Mouse (Mus musculus): ENCODE data around the gene Brpf3. TPM values are rescaled to one million over a fixed set of nuclear protein-coding genes. Genes with fewer than 3 reads are reported as not detected.

Gene Brpf3
- polyA plus RNA-seq, 1 experiment, result 47.5 TPM

GRCm38 (mm10) chr17:28775161-28775560, 25.7 kb upstream of the Brpf3 start:
- DNase-seq (ENCODE audit: low read depth), result no peak
- TF ChIP-seq CTCF (IDR thresholded peaks at IDR 0.05; ENCODE audit: borderline replicate concordance, extremely low read depth, insufficient read depth, insufficient read length) (no peak), POLR2A (IDR thresholded peaks at IDR 0.05; ENCODE audit: borderline replicate concordance, extremely low read depth, insufficient read depth, insufficient read length, poor library complexity, severe bottlenecking) (no peak)

GRCm38 (mm10) chr17:28776817-28777216, 24.1 kb upstream of the Brpf3 start:
- TF ChIP-seq POLR2A (IDR thresholded peaks at IDR 0.05; ENCODE audit: borderline replicate concordance, extremely low read depth, insufficient read depth, insufficient read length, poor library complexity, severe bottlenecking) (no peak), CTCF (IDR thresholded peaks at IDR 0.05; ENCODE audit: borderline replicate concordance, extremely low read depth, insufficient read depth, insufficient read length) (no peak)
- DNase-seq (ENCODE audit: low read depth), result no peak

DNA sequence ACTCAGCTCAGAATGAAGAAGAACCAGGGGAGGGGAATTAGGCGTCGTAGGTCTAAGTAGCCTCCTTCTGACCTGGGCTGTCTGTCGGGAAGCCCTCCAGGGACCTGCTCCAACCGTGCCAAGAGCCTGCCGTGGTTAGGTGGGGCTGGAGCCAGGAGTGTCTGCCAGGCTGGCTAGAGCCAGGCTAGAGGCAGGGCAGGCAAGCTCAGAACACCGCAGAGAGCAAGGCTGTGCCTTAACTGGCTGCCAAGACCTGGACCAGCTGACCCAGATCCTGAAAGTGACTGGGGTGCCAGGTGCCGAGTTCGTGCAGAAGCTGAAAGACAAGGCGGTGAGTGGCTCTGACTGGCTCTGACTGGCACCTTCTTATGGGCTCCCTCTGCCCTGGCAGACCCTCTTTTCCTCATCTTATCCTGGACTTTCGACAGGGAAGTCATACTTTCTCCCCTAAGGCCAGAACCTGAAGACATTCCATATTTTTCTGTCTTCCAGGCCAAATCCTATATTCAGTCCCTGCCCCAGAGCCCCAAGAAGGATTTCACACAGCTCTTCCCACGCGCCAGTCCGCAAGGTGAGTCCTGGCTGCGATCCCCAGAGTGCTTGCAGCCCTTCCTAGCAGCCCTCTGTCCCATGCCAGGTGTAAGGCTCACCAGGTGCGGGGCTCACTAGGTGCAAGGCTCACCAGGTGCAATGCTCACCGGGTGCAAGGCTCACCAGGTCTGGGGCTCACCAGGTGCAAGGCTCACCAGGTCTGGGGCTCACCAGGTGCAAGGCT, 23.5 kb upstream of the Brpf3 start:
- no peak for TF ChIP-seq CTCF (IDR thresholded peaks at IDR 0.05; ENCODE audit: borderline replicate concordance, extremely low read depth, insufficient read depth, insufficient read length)
- TF ChIP-seq POLR2A (IDR thresholded peaks at IDR 0.05; ENCODE audit: borderline replicate concordance, extremely low read depth, insufficient read depth, insufficient read length, poor library complexity, severe bottlenecking), result no peak

GRCm38 (mm10) chr17:28779735-28780134, 21.2 kb upstream of the Brpf3 start:
- DNase-seq (ENCODE audit: low read depth), result no peak
- TF ChIP-seq CTCF (IDR thresholded peaks at IDR 0.05; ENCODE audit: borderline replicate concordance, extremely low read depth, insufficient read depth, insufficient read length), result no peak
- TF ChIP-seq POLR2A (IDR thresholded peaks at IDR 0.05; ENCODE audit: borderline replicate concordance, extremely low read depth, insufficient read depth, insufficient read length, poor library complexity, severe bottlenecking), result no peak

More for the DNA sequence above, 23.5 kb upstream of the Brpf3 start:
- DNase-seq (ENCODE audit: low read depth), result peak; percentile 16

DNA sequence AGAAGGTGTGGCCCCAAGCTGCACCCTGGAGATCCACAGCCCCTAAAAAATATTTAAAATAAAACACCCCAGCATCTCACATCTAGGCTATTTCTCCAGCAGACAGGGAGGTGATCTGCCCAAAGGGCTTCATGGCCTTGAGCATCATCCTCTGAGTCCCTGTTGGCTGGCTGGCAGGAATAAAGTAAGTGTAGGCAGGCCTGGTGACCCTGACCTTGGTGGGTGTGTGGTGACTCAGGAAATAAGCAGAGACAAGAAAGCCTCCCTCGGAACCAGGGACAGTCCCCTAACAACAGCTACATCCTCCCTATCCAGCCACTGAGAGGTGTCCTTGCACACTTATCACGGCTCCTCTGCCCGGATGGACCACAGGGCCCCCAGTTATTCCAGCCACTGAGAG, 20.1 kb upstream of the Brpf3 start:
- TF ChIP-seq CTCF (IDR thresholded peaks at IDR 0.05; ENCODE audit: borderline replicate concordance, extremely low read depth, insufficient read depth, insufficient read length), result no peak
- no peak for DNase-seq (ENCODE audit: low read depth)

- DNase-seq (ENCODE audit: low read depth), result no peak
- no peak for TF ChIP-seq CTCF (IDR thresholded peaks at IDR 0.05; ENCODE audit: borderline replicate concordance, extremely low read depth, insufficient read depth, insufficient read length)
- TF ChIP-seq POLR2A (IDR thresholded peaks at IDR 0.05; ENCODE audit: borderline replicate concordance, extremely low read depth, insufficient read depth, insufficient read length, poor library complexity, severe bottlenecking), result no peak
Measured at GRCm38 (mm10) chr17:28781290-28782045, 19.4 kb upstream of the Brpf3 start.

DNA sequence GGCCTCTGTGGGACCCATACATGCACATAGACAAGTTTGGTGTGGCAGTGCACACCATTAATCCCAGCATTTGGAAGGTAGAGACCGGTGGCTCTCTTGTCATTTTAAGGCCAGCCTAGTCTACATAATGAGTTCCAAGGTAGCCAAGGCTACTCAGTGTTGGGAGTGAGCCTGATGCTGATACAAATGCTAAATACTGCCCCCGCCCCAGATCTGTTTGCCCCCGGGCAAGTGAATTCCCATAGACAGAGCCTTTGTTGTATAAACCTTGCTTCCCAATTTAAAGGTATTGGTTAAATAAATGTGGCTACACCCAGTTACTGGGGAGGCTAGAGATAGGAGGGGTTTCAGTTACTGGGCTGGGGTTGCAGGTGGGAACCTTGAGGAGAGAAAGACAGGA, 15.9 kb upstream of the Brpf3 start:
- no peak for DNase-seq (ENCODE audit: low read depth)
- no peak for TF ChIP-seq POLR2A (IDR thresholded peaks at IDR 0.05; ENCODE audit: borderline replicate concordance, extremely low read depth, insufficient read depth, insufficient read length, poor library complexity, severe bottlenecking)
- TF ChIP-seq CTCF (IDR thresholded peaks at IDR 0.05; ENCODE audit: borderline replicate concordance, extremely low read depth, insufficient read depth, insufficient read length), result no peak

GRCm38 (mm10) chr17:28787507-28787906, 13.4 kb upstream of the Brpf3 start:
- TF ChIP-seq POLR2A (IDR thresholded peaks at IDR 0.05; ENCODE audit: borderline replicate concordance, extremely low read depth, insufficient read depth, insufficient read length, poor library complexity, severe bottlenecking), result no peak
- no peak for TF ChIP-seq CTCF (IDR thresholded peaks at IDR 0.05; ENCODE audit: borderline replicate concordance, extremely low read depth, insufficient read depth, insufficient read length)
- DNase-seq (ENCODE audit: low read depth), result no peak

GRCm38 (mm10) chr17:28797031-28797430, 3.9 kb upstream of the Brpf3 start:
- TF ChIP-seq POLR2A (IDR thresholded peaks at IDR 0.05; ENCODE audit: borderline replicate concordance, extremely low read depth, insufficient read depth, insufficient read length, poor library complexity, severe bottlenecking), result no peak
- no peak for TF ChIP-seq CTCF (IDR thresholded peaks at IDR 0.05; ENCODE audit: borderline replicate concordance, extremely low read depth, insufficient read depth, insufficient read length)
- no peak for DNase-seq (ENCODE audit: low read depth)

DNA sequence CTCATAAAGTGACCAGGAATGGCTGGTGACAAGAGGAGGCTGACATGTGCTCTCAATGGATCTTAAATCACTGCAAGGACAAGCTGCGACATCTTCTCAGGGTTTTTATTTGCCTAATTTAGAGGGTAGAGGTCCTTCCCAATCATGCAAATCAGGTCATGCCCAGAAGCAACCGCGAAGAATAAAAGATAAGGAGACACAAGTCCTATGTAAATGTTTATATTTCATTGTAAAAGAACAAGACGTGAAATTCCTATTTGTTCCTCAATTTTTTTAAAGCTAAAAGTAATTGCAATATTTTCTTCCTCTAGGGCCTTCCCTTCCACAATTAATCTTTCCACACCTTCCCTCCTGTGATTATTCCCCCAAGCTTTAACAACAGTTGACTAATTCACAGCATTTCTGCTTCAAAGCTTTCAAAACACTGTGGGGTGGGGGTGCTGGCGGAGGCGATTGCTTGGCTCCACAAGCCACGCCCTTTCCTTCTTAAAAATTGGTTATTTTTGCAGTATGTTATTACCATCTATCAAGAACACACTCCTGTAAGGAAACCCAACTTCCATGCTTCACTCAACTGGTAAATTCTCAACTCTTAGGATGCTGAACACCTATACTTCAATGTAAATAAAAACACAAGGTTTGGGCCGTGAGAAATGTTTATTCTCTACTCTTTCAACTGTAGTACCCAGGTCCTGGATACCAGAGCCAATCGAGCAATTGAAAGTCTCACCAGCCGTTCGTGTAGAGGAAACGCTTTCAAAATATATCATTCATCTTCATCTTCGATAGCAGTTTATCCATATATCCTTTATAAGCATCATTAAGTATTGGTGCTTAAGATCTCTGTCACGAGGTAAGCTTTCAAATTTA, 1.4 kb upstream of the Brpf3 start:
- DNase-seq (ENCODE audit: low read depth), result peak; percentile 44
- TF ChIP-seq POLR2A (IDR thresholded peaks at IDR 0.05; ENCODE audit: borderline replicate concordance, extremely low read depth, insufficient read depth, insufficient read length, poor library complexity, severe bottlenecking), result no peak
- TF ChIP-seq CTCF (IDR thresholded peaks at IDR 0.05; ENCODE audit: borderline replicate concordance, extremely low read depth, insufficient read depth, insufficient read length), result no peak

DNA sequence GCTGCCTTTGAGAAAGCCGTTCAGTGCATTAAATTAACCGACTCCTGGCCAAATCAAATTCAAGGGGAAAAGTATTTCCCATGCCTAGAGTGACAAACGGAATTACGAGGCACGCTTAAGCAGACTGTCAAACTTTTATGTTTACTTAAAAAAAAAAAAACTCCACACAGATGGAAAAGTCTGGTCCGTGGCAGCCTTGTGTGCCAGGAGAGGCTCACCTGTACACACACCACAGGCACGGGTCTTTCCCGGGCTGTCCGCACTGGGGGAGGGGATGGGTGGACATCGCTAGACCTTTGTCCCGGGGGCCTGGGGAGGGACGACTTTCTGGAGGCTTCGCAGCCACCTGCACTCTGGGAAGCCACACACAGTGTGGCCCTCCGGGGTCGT, 614 bp upstream of the Brpf3 start:
- TF ChIP-seq CTCF (IDR thresholded peaks at IDR 0.05; ENCODE audit: borderline replicate concordance, extremely low read depth, insufficient read depth, insufficient read length) (no peak), POLR2A (IDR thresholded peaks at IDR 0.05; ENCODE audit: borderline replicate concordance, extremely low read depth, insufficient read depth, insufficient read length, poor library complexity, severe bottlenecking) (no peak)
- DNase-seq (ENCODE audit: low read depth), result peak; percentile 60

Measured in brain, embryonic 14.5 days (tissue).